Mouse (Mus musculus): ENCODE data around the gene Dpp9. TPM values are rescaled to one million over a fixed set of nuclear protein-coding genes. Genes with fewer than 3 reads are reported as not detected.
A peak's percentile ranks its signal among the peaks of the same experiment; 100 is the strongest.

The Dpp9 gene
- total RNA-seq, 2 experiments from 2014 or later = 59.7 to 69.5 TPM

- DNase-seq (ENCODE audit: low spot score in 2 of 2) = peak; percentile 74 to 87
Measured at GRCm38 (mm10) chr17:56233818-56234469, 15.2 kb upstream of the Dpp9 start.

GRCm38 (mm10) chr17:56233389-56233788 is 14.7 kb upstream of the Dpp9 start:
- no peak for DNase-seq (ENCODE audit: low spot score in 2 of 2)

- DNase-seq (ENCODE audit: low spot score in 2 of 2) = peak; percentile 71 to 79
Measured at GRCm38 (mm10) chr17:56229943-56230342, 11.2 kb upstream of the Dpp9 start.

- no peak for DNase-seq (ENCODE audit: low spot score in 2 of 2)
Measured at GRCm38 (mm10) chr17:56226566-56226965, 7.9 kb upstream of the Dpp9 start.

- DNase-seq (ENCODE audit: low spot score in 2 of 2) = no peak
Measured at GRCm38 (mm10) chr17:56224916-56225315, 6.2 kb upstream of the Dpp9 start.

- DNase-seq (ENCODE audit: low spot score in 2 of 2) = no peak
Measured at GRCm38 (mm10) chr17:56219805-56220204, 1.1 kb upstream of the Dpp9 start.

GRCm38 (mm10) chr17:56219251-56219650 is 546 bp upstream of the Dpp9 start:
- DNase-seq (ENCODE audit: low spot score in 2 of 2) = no peak

- DNase-seq (ENCODE audit: low spot score in 2 of 2) = no peak
Measured at GRCm38 (mm10) chr17:56217670-56218069, 1.0 kb downstream of the Dpp9 start.

- DNase-seq (ENCODE audit: low spot score in 2 of 2) = no peak
Measured at GRCm38 (mm10) chr17:56214229-56214628, 4.5 kb downstream of the Dpp9 start.

- no peak for DNase-seq (ENCODE audit: low spot score in 2 of 2)
Measured at GRCm38 (mm10) chr17:56212676-56213075, 6.0 kb downstream of the Dpp9 start.

- DNase-seq (ENCODE audit: low spot score in 2 of 2) = no peak
Measured at GRCm38 (mm10) chr17:56211090-56211489, 7.6 kb downstream of the Dpp9 start.

GRCm38 (mm10) chr17:56208821-56209220 is 9.9 kb downstream of the Dpp9 start:
- no peak for DNase-seq (ENCODE audit: low spot score in 2 of 2)

- DNase-seq (ENCODE audit: low spot score in 2 of 2) = no peak
Measured at GRCm38 (mm10) chr17:56207963-56208530, 10.7 kb downstream of the Dpp9 start.

GRCm38 (mm10) chr17:56206986-56207674 is 11.6 kb downstream of the Dpp9 start:
- no peak for DNase-seq (ENCODE audit: low spot score in 2 of 2)

- no peak for DNase-seq (ENCODE audit: low spot score in 2 of 2)
Measured at GRCm38 (mm10) chr17:56206276-56206884, 12.3 kb downstream of the Dpp9 start.

- DNase-seq (ENCODE audit: low spot score in 2 of 2) = no peak
Measured at GRCm38 (mm10) chr17:56203729-56204128, 15.0 kb downstream of the Dpp9 start.

- no peak for DNase-seq (ENCODE audit: low spot score in 2 of 2)
Measured at GRCm38 (mm10) chr17:56202476-56202875, 16.2 kb downstream of the Dpp9 start.

GRCm38 (mm10) chr17:56201642-56202041 is 17.1 kb downstream of the Dpp9 start:
- DNase-seq (ENCODE audit: low spot score in 2 of 2) = no peak

GRCm38 (mm10) chr17:56200586-56200985 is 18.1 kb downstream of the Dpp9 start:
- no peak for DNase-seq (ENCODE audit: low spot score in 2 of 2)

- DNase-seq (ENCODE audit: low spot score in 2 of 2) = no peak
Measured at GRCm38 (mm10) chr17:56196860-56197259, 21.8 kb downstream of the Dpp9 start.

- DNase-seq (ENCODE audit: low spot score in 2 of 2) = no peak
Measured at GRCm38 (mm10) chr17:56194765-56195164, 23.9 kb downstream of the Dpp9 start.

GRCm38 (mm10) chr17:56194357-56194756 is 24.3 kb downstream of the Dpp9 start:
- DNase-seq (ENCODE audit: low spot score in 2 of 2) = no peak
